Mouse (Mus musculus) neural tube, embryonic 10.5 days (tissue): ENCODE data around the gene Ndel1.
"Not testable (repeated sequence)": the region's sequence is repeated elsewhere in the genome, so short reads cannot be mapped to it uniquely, and the experiment has no call there.

Experiments
- DNase-seq: peaks from one replicate; pipeline ENCODE4 v3.0.0-alpha.2; 2017; ENCODE audit warnings: low spot score; ENCODE audit errors: extremely low spot score

Gene Ndel1

GRCm38 (mm10) chr11:68852486-68852901 is 19.2 kb downstream of the Ndel1 start:
- no peak for DNase-seq

GRCm38 (mm10) chr11:68851644-68852485 is 19.8 kb downstream of the Ndel1 start:
- no peak for DNase-seq

- no peak for DNase-seq
Observed at GRCm38 (mm10) chr11:68850862-68851261, 20.8 kb downstream of the Ndel1 start.

- DNase-seq = no peak
Observed at GRCm38 (mm10) chr11:68839606-68840005, 32.1 kb downstream of the Ndel1 start.

GRCm38 (mm10) chr11:68835034-68835433 is 36.6 kb downstream of the Ndel1 start:
- DNase-seq = no peak

- no peak for DNase-seq
Observed at GRCm38 (mm10) chr11:68833593-68833992, 38.1 kb downstream of the Ndel1 start.

- DNase-seq = no peak
Observed at GRCm38 (mm10) chr11:68832793-68833192, 38.9 kb downstream of the Ndel1 start.

GRCm38 (mm10) chr11:68831580-68831979 is 40.1 kb downstream of the Ndel1 start:
- DNase-seq = not testable (repeated sequence)

GRCm38 (mm10) chr11:68826735-68827134 is 44.9 kb downstream of the Ndel1 start:
- no peak for DNase-seq

GRCm38 (mm10) chr11:68822326-68822725 is 49.3 kb downstream of the Ndel1 start:
- no peak for DNase-seq

GRCm38 (mm10) chr11:68819226-68819805 is 52.3 kb downstream of the Ndel1 start:
- DNase-seq = no peak

GRCm38 (mm10) chr11:68818416-68818815 is 53.2 kb downstream of the Ndel1 start:
- no peak for DNase-seq

- DNase-seq = no peak
Observed at GRCm38 (mm10) chr11:68811881-68812577, 59.6 kb downstream of the Ndel1 start.

- DNase-seq = peak; percentile 81
Observed at GRCm38 (mm10) chr11:68807787-68808186, 63.9 kb downstream of the Ndel1 start.

GRCm38 (mm10) chr11:68805148-68805547 is 66.5 kb downstream of the Ndel1 start:
- DNase-seq = no peak

- DNase-seq = no peak
Observed at GRCm38 (mm10) chr11:68798258-68798657, 73.4 kb downstream of the Ndel1 start.

- DNase-seq = no peak
Observed at GRCm38 (mm10) chr11:68791794-68792193, 79.9 kb downstream of the Ndel1 start.

- DNase-seq = no peak
Observed at GRCm38 (mm10) chr11:68790720-68791119, 80.9 kb downstream of the Ndel1 start.

GRCm38 (mm10) chr11:68787222-68787621 is 84.4 kb downstream of the Ndel1 start:
- DNase-seq = no peak

GRCm38 (mm10) chr11:68785813-68786212 is 85.8 kb downstream of the Ndel1 start:
- no peak for DNase-seq

GRCm38 (mm10) chr11:68782336-68782735 is 89.3 kb downstream of the Ndel1 start:
- DNase-seq = no peak

GRCm38 (mm10) chr11:68780466-68781114 is 91.1 kb downstream of the Ndel1 start:
- DNase-seq = no peak
